Mouse (Mus musculus): ENCODE results near the gene Usp12. TPM values are rescaled to one million over a fixed set of nuclear protein-coding genes. Genes with fewer than 3 reads are reported as not detected.
"Not testable (repeated sequence)": the region's sequence is repeated elsewhere in the genome, so short reads cannot be mapped to it uniquely, and the experiment has no call there.

The Usp12 gene
- total and polyA plus RNA-seq, 3 experiments: 24.5 TPM; not detected in 1

GRCm38 (mm10) chr5:146736970-146737495, 57.8 kb downstream of the Usp12 start:
- Histone ChIP-seq H3K36me3 (ENCODE audit: control insufficient read depth in 1 of 2, insufficient read depth in 2 of 2, low read length in 2 of 2) (peaks cover 0 to 3% of the 10 kb centered on the region in 2 experiments; a peak in 1 of 4 replicates), H3K27ac (ENCODE audit: control insufficient read depth, low read depth, low read length) (no peak overlapping the region), H3K4me1 (ENCODE audit: control insufficient read depth in 1 of 2, insufficient read depth in 2 of 2, low read length in 2 of 2) (no peaks in the 10 kb centered on the region), H3K9me3 (replicated peaks; ENCODE audit: insufficient read depth, low read length) (no peaks in the 10 kb centered on the region), H3K9ac (ENCODE audit: control insufficient read depth, low read depth, low read length, poor library complexity, severe bottlenecking) (no peak overlapping the region), H3K4me3 (ENCODE audit: control insufficient read depth in 1 of 2, insufficient read depth in 1 of 2, low read depth in 2 of 2, low read length in 2 of 2) (no peak overlapping the region), H3K27me3 (ENCODE audit: control insufficient read depth in 1 of 2, insufficient read depth in 2 of 2, low read length in 2 of 2) (no peaks in the 10 kb centered on the region), H3K79me2 (ENCODE audit: control insufficient read depth, insufficient read depth, low read length, poor library complexity) (no peaks in the 10 kb centered on the region)
- TF ChIP-seq MEF2A (IDR thresholded peaks at IDR 0.05; ENCODE audit: extremely low read depth, insufficient replicate concordance, low read depth, low read length, poor library complexity, severe bottlenecking) (no peak), GATA1 (IDR thresholded peaks at IDR 0.05; ENCODE audit: low read depth, low read length) (no peak), MAFK (IDR thresholded peaks at IDR 0.05; ENCODE audit: borderline replicate concordance, low read depth, low read length) (no peak), JUND (IDR thresholded peaks at IDR 0.05; ENCODE audit: low read depth, low read length) (no peak), TBP (IDR thresholded peaks at IDR 0.05; ENCODE audit: low read depth, low read length) (no peak), RAD21 (IDR thresholded peaks at IDR 0.05; ENCODE audit: low read depth, low read length) (no peak), POLR2AphosphoS5 (IDR thresholded peaks at IDR 0.05; ENCODE audit: borderline replicate concordance, low read depth, low read length) (no peak), ZKSCAN1 (IDR thresholded peaks at IDR 0.05; ENCODE audit: low read depth, low read length) (no peak), GABPA (IDR thresholded peaks at IDR 0.05; ENCODE audit: low read depth, low read length) (no peak), USF2 (IDR thresholded peaks at IDR 0.05; ENCODE audit: borderline replicate concordance in 1 of 2, insufficient read depth in 1 of 2, low read depth in 1 of 2, low read length in 2 of 2) (no peak), SIN3A (IDR thresholded peaks at IDR 0.05; ENCODE audit: low read length) (no peak), EP300 (IDR thresholded peaks at IDR 0.05; ENCODE audit: low read depth in 1 of 2, low read length in 2 of 2) (no peak)
- no peak for DNase-seq (ENCODE audit: low read depth, low spot score)

GRCm38 (mm10) chr5:146736348-146736747, 58.5 kb downstream of the Usp12 start:
- DNase-seq (ENCODE audit: low read depth, low spot score): no peak
- Histone ChIP-seq H3K4me3 (ENCODE audit: control insufficient read depth in 1 of 2, insufficient read depth in 1 of 2, low read depth in 2 of 2, low read length in 2 of 2) (no peak overlapping the region), H3K79me2 (ENCODE audit: control insufficient read depth, insufficient read depth, low read length, poor library complexity) (no peaks in the 10 kb centered on the region), H3K4me1 (ENCODE audit: control insufficient read depth in 1 of 2, insufficient read depth in 2 of 2, low read length in 2 of 2) (no peaks in the 10 kb centered on the region), H3K9me3 (replicated peaks; ENCODE audit: insufficient read depth, low read length) (no peaks in the 10 kb centered on the region), H3K27me3 (ENCODE audit: control insufficient read depth in 1 of 2, insufficient read depth in 2 of 2, low read length in 2 of 2) (no peaks in the 10 kb centered on the region), H3K9ac (ENCODE audit: control insufficient read depth, low read depth, low read length, poor library complexity, severe bottlenecking) (no peak overlapping the region), H3K36me3 (ENCODE audit: control insufficient read depth in 1 of 2, insufficient read depth in 2 of 2, low read length in 2 of 2) (peaks cover 0 to 3% of the 10 kb centered on the region in 2 experiments; a peak in 1 of 4 replicates), H3K27ac (ENCODE audit: control insufficient read depth, low read depth, low read length) (no peak overlapping the region)
- TF ChIP-seq GATA1 (IDR thresholded peaks at IDR 0.05; ENCODE audit: low read depth, low read length): no peak
- no peak for TF ChIP-seq MEF2A (IDR thresholded peaks at IDR 0.05; ENCODE audit: extremely low read depth, insufficient replicate concordance, low read depth, low read length, poor library complexity, severe bottlenecking)
- TF ChIP-seq POLR2A (IDR thresholded peaks at IDR 0.05; ENCODE audit: control insufficient read depth in 1 of 2, insufficient read depth in 1 of 2, low read depth in 1 of 2, low read length in 2 of 2, poor library complexity in 1 of 2): no peak
- TF ChIP-seq USF2 (IDR thresholded peaks at IDR 0.05; ENCODE audit: borderline replicate concordance in 1 of 2, insufficient read depth in 1 of 2, low read depth in 1 of 2, low read length in 2 of 2): no peak
- no peak for TF ChIP-seq MYB (IDR thresholded peaks at IDR 0.05; ENCODE audit: low read depth, low read length)
- TF ChIP-seq MAX (IDR thresholded peaks at IDR 0.05; ENCODE audit: low read length): no peak
- TF ChIP-seq TAL1 (IDR thresholded peaks at IDR 0.05; ENCODE audit: low read length): no peak
- TF ChIP-seq TCF12 (IDR thresholded peaks at IDR 0.05; ENCODE audit: low read depth, low read length): no peak
- no peak for TF ChIP-seq SMC3 (IDR thresholded peaks at IDR 0.05; ENCODE audit: low read depth, low read length)
- no peak for TF ChIP-seq ZMIZ1 (IDR thresholded peaks at IDR 0.05; ENCODE audit: low read depth, low read length)
- no peak for TF ChIP-seq USF1 (IDR thresholded peaks at IDR 0.05; ENCODE audit: low read depth, low read length)
- no peak for TF ChIP-seq ZKSCAN1 (IDR thresholded peaks at IDR 0.05; ENCODE audit: low read depth, low read length)
- no peak for TF ChIP-seq BHLHE40 (IDR thresholded peaks at IDR 0.05; ENCODE audit: borderline replicate concordance, low read depth, low read length)
- no peak for TF ChIP-seq JUND (IDR thresholded peaks at IDR 0.05; ENCODE audit: low read depth, low read length)

GRCm38 (mm10) chr5:146735054-146735453, 59.8 kb downstream of the Usp12 start:
- H3K9ac ChIP-seq (ENCODE audit: control insufficient read depth, low read depth, low read length, poor library complexity, severe bottlenecking); H3K36me3 ChIP-seq (ENCODE audit: control insufficient read depth in 1 of 2, insufficient read depth in 2 of 2, low read length in 2 of 2); H3K4me3 ChIP-seq (ENCODE audit: control insufficient read depth in 1 of 2, insufficient read depth in 1 of 2, low read depth in 2 of 2, low read length in 2 of 2): not testable (repeated sequence)

More at GRCm38 (mm10) chr5:146735054-146735453, 59.8 kb downstream of the Usp12 start:
- DNase-seq (ENCODE audit: low read depth, low spot score); H3K4me1 ChIP-seq (ENCODE audit: control insufficient read depth in 1 of 2, insufficient read depth in 2 of 2, low read length in 2 of 2); H3K27me3 ChIP-seq (ENCODE audit: control insufficient read depth in 1 of 2, insufficient read depth in 2 of 2, low read length in 2 of 2); H3K27ac ChIP-seq (ENCODE audit: control insufficient read depth, low read depth, low read length); H3K9me3 ChIP-seq (replicated peaks; ENCODE audit: insufficient read depth, low read length); H3K79me2 ChIP-seq (ENCODE audit: control insufficient read depth, insufficient read depth, low read length, poor library complexity): not testable (repeated sequence)
